Mouse (Mus musculus) common myeloid progenitor, adult 5-6 weeks (primary cell): Measurements from ENCODE around the gene Arl15. TPM values are rescaled to one million over a fixed set of nuclear protein-coding genes. Genes with fewer than 3 reads are reported as not detected.
A peak's percentile ranks its signal among the peaks of the same experiment; 100 is the strongest.

ENCODE experiments used
- ATAC-seq: replicated peaks from 2 replicates; pipeline ENCODE4 v1.8.0; 2016; ENCODE audit warnings: low read depth, mild to moderate bottlenecking, moderate TSS enrichment, inconsistent platforms; ENCODE audit not compliant: poor library complexity, severe bottlenecking
- total RNA-seq: library from RNA; stranded (forward); fragments of 200-1000, 187-1606 nt; gene quantifications from 2 replicates; pipeline ENCODE4 v1.2.3, GENCODE M21; 2017

Arl15 gene
- total RNA-seq, 1 experiment from 2014 or later: 18.9 TPM

GRCm38 (mm10) chr13:113842411-113843309, 48.4 kb downstream of the Arl15 start:
- ATAC-seq: no peak

- peak; percentile 72 for ATAC-seq
These were observed 49.0 kb downstream of the Arl15 start for GRCm38 (mm10) chr13:113843310-113843649.

GRCm38 (mm10) chr13:113843901-113844300, 49.6 kb downstream of the Arl15 start:
- no peak for ATAC-seq

DNA sequence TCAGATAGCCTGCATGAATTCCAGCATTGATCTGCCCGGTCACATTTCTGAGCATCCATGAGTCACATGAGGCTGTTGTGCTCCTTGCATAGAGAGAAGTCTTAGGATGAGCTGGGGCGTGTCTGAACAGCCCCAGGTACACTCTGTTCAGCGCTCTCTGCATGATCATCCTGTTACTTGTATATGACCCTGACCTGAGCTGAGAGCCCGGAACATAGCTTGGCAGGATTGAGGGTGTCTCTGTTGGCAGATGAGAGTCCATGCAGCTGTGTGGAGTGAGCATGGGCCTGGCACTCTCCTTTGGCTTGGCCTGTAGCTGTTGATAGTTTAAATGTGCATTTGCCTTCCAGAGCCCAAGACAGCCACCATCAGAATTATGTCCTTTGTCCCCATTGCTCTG, 50.4 kb downstream of the Arl15 start:
- ATAC-seq: no peak

DNA sequence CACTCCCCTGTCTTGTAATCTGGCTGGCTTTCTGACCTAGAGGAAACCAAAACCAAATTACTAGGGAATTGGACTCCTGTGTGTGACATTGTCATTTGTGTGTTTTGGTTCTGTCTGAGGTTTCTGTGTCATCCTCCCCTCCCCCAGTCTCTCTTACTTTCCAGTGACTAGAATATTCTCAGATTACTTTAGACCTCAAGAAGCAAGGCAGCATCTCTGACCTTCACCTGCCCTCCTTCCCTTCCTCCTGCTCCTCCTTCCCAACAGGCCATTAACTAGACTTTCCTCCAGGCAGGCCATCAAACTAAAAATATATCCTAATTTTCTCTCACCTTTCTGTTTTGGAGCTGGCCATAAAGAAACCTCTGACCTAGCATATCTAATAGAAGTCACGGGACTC, 50.9 kb downstream of the Arl15 start:
- no peak for ATAC-seq

DNA sequence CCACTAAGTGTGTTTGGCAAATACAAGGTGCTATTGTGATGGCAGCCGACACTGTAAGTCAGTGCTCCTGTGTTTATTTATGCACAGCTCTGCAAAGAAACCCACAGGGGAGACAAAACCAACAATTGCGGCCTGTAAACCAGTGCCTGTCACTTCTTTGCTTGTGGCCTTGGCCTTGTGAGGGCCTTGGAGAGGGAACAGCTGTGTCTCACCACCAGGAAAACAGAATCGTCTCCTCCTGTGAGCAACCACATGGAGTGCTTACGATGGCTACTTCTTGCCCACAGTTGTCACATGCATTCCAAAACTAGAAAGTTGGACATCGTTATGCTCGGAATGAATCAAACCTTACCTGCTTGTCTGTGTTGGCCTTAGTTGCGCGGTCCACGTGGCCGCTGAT, 52.1 kb downstream of the Arl15 start:
- ATAC-seq: no peak

DNA sequence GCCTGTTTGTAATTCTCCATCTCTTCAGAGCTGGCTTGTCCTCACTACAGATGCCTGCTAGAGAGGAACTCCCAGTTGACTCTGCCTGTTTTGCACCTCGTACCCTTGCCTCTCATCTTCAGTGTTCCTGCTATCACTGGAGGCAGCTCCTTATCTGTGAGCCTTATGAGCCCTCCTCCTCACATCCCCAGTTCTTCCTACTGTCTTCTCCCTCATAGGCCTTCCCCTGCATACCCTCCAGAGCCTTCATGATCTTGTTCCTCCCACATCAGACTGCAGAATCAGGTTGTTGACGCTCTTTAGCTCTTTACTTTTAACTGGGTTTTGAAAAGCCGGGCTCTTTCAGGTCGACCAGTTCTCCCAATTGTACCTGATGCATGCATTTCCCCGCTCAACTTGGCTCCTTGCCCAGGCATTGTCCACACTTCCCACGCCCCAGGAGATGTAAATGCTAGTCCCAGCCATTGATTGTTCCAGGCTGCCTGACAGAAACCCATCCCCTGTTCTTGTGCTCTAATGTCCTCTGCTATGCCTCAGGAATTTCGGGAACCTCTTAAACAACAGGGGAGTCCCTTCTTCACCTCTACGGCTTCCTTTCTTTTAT, 56.2 kb downstream of the Arl15 start:
- no peak for ATAC-seq

DNA sequence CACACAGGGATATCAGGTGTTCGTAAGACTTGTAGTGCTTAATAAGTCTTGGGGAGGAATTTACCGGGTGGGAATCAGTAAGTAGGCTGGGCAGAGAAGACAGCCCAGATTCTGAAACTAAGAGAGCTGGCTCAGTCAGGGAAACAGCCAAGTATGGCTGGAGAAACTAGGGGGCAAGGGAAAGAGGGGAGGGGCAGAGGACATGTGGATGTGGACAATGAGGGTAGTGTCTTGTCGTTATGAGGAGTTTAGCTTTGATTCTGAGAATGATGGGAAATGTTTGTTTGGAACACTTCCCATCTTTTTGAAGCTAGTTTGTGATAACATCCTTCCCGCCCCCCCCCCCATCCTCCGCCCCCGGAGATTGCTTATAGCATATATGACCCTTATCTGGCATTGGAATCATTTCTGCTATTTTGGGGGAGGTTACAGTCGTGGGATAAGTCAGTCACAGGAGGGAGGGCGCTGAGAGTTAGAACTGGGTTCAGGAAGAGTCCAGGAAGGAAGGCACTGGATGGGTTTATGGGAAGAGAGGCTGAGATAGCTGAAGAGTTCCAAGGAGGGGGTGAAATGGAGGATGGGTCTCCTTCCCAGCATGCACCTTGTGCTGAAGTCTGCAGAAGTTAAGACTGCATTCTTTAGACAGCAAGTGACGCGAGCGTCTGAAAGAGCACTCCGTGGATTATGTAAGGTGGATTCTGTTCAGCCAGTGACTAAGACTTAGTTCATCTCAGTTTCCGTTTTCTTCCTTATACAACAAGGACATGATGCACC, 57.5 kb downstream of the Arl15 start:
- ATAC-seq: no peak

GRCm38 (mm10) chr13:113852376-113852666, 58.0 kb downstream of the Arl15 start:
- no peak for ATAC-seq

DNA sequence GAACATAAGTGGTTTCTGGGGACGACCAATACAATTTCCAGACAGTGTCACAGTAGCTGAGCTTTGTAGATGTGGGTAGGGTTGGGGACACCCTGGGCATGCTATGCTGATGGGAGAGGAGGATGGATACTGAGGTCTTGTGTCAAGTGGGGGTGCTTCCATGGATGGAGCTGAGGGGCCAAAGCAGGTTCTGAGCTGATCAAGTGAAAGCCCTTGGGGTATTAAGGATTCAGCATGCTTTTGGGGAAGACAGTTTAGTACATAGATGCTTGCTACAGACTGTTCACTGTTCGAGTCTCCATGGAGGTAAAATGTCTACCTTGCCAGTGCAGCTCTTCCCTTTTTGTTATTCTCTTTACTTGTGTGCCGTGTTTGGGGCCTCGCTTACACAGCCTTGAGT, 59.8 kb downstream of the Arl15 start:
- ATAC-seq: no peak

DNA sequence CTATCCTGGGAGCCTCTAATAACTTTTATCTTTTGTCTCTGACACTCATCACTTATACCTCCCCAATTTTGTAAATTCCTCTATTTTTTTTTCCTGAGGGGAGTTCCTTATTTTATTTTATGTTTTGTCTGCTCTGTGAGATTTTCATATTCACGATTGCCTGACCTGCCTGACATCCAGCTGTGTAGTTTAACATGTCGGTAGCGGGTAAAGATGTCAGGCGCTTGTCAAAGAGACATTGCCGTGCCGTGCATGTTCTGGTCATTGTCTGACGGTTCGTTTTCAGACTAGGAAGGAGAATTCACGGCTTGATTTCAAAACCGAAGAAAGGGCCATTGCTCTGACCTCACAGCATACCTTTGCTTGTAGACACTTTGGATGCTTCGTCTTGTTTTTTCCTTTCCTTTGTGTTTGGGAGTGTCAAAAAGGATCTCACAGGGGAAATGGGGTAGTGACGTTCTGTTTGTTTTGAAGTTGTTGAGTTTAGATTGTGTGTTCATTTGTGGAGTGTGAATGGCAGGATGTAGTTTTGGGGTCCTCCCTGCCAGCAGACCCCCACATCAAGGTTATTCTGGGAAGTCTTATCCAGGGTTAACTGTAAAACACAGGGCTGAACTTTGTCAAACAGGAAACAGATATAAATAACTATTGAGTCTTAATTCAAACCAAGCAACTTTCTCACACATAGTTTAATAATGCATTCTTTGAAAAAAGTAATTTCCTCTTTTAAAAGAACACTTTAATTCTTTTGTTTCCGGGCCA, 60.4 kb downstream of the Arl15 start:
- ATAC-seq: no peak

DNA sequence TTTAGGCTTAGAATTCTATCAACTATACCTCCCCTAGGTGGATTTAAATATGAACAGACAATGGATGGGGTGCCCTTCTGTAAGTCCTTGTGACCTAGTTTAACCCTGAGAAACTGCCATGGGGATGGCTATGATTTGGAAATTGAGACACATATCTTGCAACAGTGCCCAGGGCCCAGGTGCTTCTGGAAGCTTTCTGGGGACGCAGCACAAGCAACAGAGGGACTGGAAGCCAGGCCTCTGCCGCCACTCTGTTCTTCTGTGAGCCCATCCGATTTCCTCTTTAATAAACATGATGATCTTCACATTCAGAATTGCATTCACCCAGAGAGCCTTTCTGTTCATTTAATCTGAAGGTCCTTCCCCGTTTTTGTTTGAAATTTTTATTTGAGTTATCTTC, 62.6 kb downstream of the Arl15 start:
- ATAC-seq: no peak

DNA sequence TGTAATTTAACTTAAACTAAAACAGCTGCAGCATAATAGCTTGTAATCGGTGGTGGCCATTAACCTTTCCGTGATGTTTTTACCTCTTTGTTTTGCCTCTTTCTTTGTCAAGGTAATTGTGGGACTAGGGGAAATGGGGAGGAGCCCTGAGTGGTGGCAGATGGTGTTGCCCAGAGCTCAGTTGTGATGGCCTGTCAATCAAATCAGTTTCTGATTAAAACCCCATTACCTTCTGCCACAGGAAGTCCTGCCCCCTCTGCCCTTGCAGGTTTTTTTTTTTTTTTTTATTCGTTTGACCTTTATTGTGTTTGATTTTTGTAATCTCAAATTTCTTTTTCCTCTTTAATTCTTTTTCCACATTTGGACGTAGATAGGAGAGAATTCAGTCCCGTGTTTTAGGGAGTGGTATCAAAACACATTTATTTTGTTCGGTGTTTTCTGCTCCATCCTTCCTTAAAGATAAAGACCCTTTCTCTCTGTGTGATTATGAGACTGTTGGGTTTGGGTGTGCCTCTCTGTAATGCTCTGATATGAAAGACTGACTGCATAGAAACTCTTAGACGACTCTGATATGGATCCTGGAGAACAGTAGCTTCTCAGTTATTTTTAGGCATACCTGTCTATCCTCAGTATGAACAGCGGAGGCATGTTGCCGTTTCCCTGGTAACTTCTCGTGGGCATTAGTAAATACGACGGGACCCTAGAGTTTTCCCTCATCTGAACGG, 64.5 kb downstream of the Arl15 start:
- ATAC-seq: peak; percentile 61

- no peak for ATAC-seq
These were observed 65.1 kb downstream of the Arl15 start for GRCm38 (mm10) chr13:113859392-113859776.

DNA sequence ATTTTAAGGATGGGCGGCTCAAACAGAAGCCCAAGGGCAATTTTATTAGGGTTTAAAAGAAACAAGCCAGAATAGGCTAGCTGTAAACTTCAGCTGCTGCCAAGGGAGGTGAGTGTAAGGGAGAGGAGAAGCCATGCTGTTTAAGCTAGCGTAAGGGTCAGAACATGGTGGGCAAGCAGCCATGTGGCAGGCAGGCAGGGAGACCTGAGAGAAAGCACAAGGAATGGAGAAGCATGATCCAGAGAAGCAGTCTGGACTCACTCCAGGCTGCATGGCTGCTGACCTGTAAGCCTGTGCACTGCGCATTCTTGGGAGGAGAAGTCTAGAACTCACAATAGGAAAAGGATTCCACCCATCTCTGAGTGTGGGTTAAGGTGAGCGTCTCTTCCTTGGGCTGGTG, 66.5 kb downstream of the Arl15 start:
- ATAC-seq: no peak

DNA sequence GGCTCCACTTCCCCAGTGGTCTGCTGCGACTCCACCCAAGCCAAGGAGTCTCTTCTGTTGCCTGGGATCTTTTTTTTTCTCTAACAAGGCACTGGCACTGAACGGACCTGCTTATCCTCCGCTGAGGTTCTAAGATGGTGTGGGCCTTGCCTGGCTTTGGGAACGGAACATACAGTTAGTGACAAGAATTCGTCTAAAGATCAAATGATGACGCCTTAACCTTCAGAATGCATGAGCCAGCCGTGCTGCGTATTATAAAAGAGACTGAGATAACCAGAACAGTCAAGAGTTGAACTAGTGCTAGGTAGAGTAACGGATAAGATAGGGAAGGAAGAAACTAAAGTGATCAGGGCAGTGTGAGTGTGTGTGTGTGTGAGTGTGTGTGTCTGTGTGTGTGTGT, 66.9 kb downstream of the Arl15 start:
- ATAC-seq: no peak

DNA sequence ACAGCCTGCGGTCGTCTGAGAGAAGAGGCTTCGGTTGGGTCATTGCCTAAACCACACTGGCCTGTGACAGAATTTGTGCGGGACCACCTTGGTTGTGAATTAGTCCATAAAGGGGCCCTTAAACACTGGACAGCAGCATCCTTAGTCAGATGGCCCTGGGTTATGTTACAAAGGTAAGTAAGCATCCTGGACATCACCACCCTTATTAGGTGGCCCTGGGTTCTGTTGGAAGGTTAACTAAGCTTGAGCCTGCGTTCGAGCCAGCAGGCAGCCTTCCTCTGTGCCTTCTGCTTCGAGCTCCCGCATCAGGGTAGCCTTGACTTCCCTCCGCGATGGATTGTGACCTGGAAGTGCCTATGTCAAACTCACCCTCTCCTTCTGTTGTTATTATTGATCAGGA, 68.6 kb downstream of the Arl15 start:
- ATAC-seq: no peak

GRCm38 (mm10) chr13:113863688-113864087, 69.4 kb downstream of the Arl15 start:
- no peak for ATAC-seq

GRCm38 (mm10) chr13:113864278-113864677, 70.0 kb downstream of the Arl15 start:
- no peak for ATAC-seq

DNA sequence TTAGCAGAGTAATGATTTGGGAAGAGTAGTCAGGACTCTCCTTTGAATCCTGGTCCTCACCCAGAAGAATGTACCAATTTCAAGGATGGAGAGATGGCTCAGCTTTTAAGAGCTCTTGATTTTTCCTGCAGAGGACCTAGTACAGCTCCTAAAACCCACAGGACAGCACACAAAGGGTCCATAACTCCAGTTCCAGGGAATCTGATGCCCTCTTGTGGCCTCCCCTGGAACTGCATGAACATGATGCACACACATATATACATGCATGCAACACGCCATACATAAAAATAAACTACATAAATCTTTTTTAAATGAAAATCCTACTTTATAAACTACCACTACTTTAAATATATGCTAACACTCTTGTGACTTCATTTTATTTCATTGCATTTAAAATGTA, 70.6 kb downstream of the Arl15 start:
- peak; percentile 34 for ATAC-seq
